In the genomic region with DNA sequence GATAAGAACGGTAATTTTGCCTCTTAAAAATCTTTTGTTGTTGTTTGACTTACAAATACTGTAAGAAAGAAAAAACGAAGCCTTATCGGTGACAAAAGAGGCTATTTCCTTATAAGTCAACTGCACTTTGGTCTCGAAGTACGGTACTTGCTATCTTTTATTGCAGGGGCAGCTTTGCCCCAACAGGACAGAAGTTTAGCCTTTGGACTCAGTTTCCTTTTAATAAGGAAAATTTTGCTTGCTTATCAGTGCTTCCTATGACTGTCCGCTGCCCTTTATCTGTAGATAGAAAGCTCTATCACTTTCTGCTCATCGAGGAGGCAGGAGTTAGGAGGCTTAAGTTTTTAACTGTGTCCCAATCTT, we compare ENCODE assay signal across 11 mouse cellular contexts. TPM values are rescaled to one million over a fixed set of nuclear protein-coding genes. Genes with fewer than 3 reads are reported as not detected.
DNase-seq lines count a peak whose midpoint lies in the region; ATAC-seq and TF ChIP-seq lines count a peak whose summit lies in the region.
"Had no signal": no experiment of that assay in that cellular context is flagged by ENCODE, and none has a peak within 500 bp of the region (broad histone marks: within the 10 kb centered on the region; RNA-seq: fewer than 3 reads in every experiment).

No protein-coding gene starts in this region.

- H3K36me3 ChIP-seq in heart, embryonic 14.5 days (ENCODE audit: control insufficient read depth, insufficient read depth, low read length) = peaks cover 6% of the 10 kb centered on the region
- H3K36me3 ChIP-seq in hindbrain, embryonic 10.5 days = peaks cover 4% of the 10 kb centered on the region; the same call in 1 of the 2 replicates
- H3K36me3 ChIP-seq in macrophage (ENCODE audit: inconsistent target) = no peaks in the 10 kb centered on the region

- no peak for ATAC-seq in heart, embryonic 14.5 days (ENCODE audit: insufficient number of reproducible peaks, insufficient read depth, low FRiP score, low read depth)
- no peak for ATAC-seq in frontal cortex, adult (ENCODE audit: low TSS enrichment)

- no peak for DNase-seq in heart, postnatal 4 days
- no peak for DNase-seq in hindbrain, embryonic 10.5 days (ENCODE audit: low spot score)
- no peak for DNase-seq in adrenal gland, postnatal 14 days
- DNase-seq in gastrocnemius, postnatal 25 days = no peak
- DNase-seq: cerebellum, postnatal 25 days; left cerebral cortex, postnatal 4 days; thymus, adult 2 months had no signal

- H3K9me3 ChIP-seq in heart, embryonic 14.5 days (ENCODE audit: control insufficient read depth, low read length) = no peaks in the 10 kb centered on the region
- H3K9me3 ChIP-seq in hindbrain, embryonic 10.5 days = no peaks in the 10 kb centered on the region

- TF ChIP-seq POLR2A in bone marrow, adult 2 months (IDR thresholded peaks at IDR 0.05; ENCODE audit: borderline replicate concordance, control insufficient read depth, low read depth, low read length) = no peak

- H3K27ac ChIP-seq in heart, embryonic 14.5 days (replicated peaks in 1 of 2; ENCODE audit: control insufficient read depth in 1 of 2, insufficient read depth in 1 of 2, low read depth in 2 of 2, low read length in 2 of 2) = peak overlapping the region; percentile 66 to 94; a peak in 3 of 4 replicates
- no peak overlapping the region for H3K27ac ChIP-seq in bone marrow, adult 2 months (ENCODE audit: control insufficient read depth, insufficient read depth, low read depth, low read length, poor library complexity)
- H3K27ac ChIP-seq in hindbrain, embryonic 10.5 days = no peak overlapping the region
- H3K27ac ChIP-seq in macrophage = no peak overlapping the region

- H3K79me2 ChIP-seq in macrophage (ENCODE audit: inconsistent target) = peaks cover 54% of the 10 kb centered on the region

- H3K4me3 ChIP-seq in heart, embryonic 14.5 days (ENCODE audit: control insufficient read depth in 1 of 2, insufficient read depth in 1 of 2, low read depth in 1 of 2, low read length in 2 of 2) = peak overlapping the region; percentile 49 to 61; a peak in 3 of 4 replicates
- H3K4me3 ChIP-seq in bone marrow, adult 2 months (replicated peaks; ENCODE audit: control insufficient read depth, low read depth, low read length) = peak overlapping the region; percentile 25
- peak overlapping the region; percentile 83 for H3K4me3 ChIP-seq in hindbrain, embryonic 10.5 days
- peak overlapping the region; percentile 77 for H3K4me3 ChIP-seq in macrophage (ENCODE audit: inconsistent target)

- peak overlapping the region; percentile 96 for H3K9ac ChIP-seq in heart, embryonic 14.5 days (ENCODE audit: low read length)

- no peak for TF ChIP-seq CTCF in bone marrow, adult 2 months (IDR thresholded peaks at IDR 0.05; ENCODE audit: control insufficient read depth, insufficient read depth, low read length)

- peak overlapping the region; percentile 91 for H3K4me2 ChIP-seq in heart, embryonic 14.5 days (ENCODE audit: low read length)

- H3K4me1 ChIP-seq in heart, embryonic 14.5 days (ENCODE audit: control insufficient read depth in 2 of 2, insufficient read depth in 2 of 2, low read length in 2 of 2) = peaks cover 6 to 28% of the 10 kb centered on the region in 2 experiments
- peaks cover 1% of the 10 kb centered on the region; the same call in 1 of the 2 replicates for H3K4me1 ChIP-seq in bone marrow, adult 2 months (ENCODE audit: control insufficient read depth, insufficient read depth, low read length)
- peaks cover 23% of the 10 kb centered on the region for H3K4me1 ChIP-seq in hindbrain, embryonic 10.5 days (replicated peaks)

- H3K27me3 ChIP-seq in heart, embryonic 14.5 days (ENCODE audit: control insufficient read depth, insufficient read depth, low read length) = no peaks in the 10 kb centered on the region
- H3K27me3 ChIP-seq in hindbrain, embryonic 10.5 days (ENCODE audit: insufficient read depth, poor library complexity, severe bottlenecking) = no peaks in the 10 kb centered on the region

- under 1% methylated on average over 7 of the region's 7 CpGs for WGBS in heart, embryonic 14.5 days
- 8% methylated on average over 7 of the region's 7 CpGs for WGBS in bone marrow, adult 2 months
- 78% methylated on average over 7 of the region's 7 CpGs for WGBS in hindbrain, embryonic 10.5 days
- WGBS in macrophage (ENCODE audit: missing documents) = 18% methylated on average over 7 of the region's 7 CpGs

RNA-seq across cellular contexts. Expression of gene Lta4h, which starts 1.4 kb away (rescaled TPM):
- 306 and 315 TPM in 2 replicates for polyA plus RNA-seq in heart, embryonic 14.5 days (2014; fragmentation: Nextera tagmentation; extraction: Ambion mirVana)
- total RNA-seq in heart, postnatal 4 days (2021) = 100 to 1,000 TPM in 1 of 2 experiments, 10 to 100 TPM in 1; 99.3 to 109 TPM
- polyA plus RNA-seq in bone marrow, adult 2 months (2011; ENCODE audit: insufficient read depth, insufficient read length, low replicate concordance, missing spikeins) = 147 and 309 TPM in 2 replicates
- polyA plus RNA-seq in hindbrain, embryonic 10.5 days (2016; fragmentation: Nextera tagmentation; extraction: Ambion mirVana) = 151 and 155 TPM in 2 replicates
- total RNA-seq in macrophage (2018; cell fraction: chromatin; rRNA removed) = 100 to 1,000 TPM in 11 of 26 experiments, 10 to 100 TPM in 15; 23.5 to 183 (median 85.3) TPM
- total RNA-seq in macrophage (2018; cell fraction: cytosol; rRNA removed) = 10 to 100 TPM; 29.2 to 62.5 (median 43.2) TPM
- total RNA-seq in macrophage (2018; cell fraction: nucleus; rRNA removed) = 10 to 100 TPM; 19.1 to 88.3 (median 37.4) TPM
- polyA plus RNA-seq in macrophage (2018) = 45.6 to 60.4 TPM (median 53.7 TPM) in 3 replicates
- 61.4 and 62.6 TPM in 2 replicates for total RNA-seq in adrenal gland, postnatal 14 days (2021)
- 10 to 100 TPM; 18.3 to 26.9 TPM for total RNA-seq in gastrocnemius, postnatal 25 days (2021)

RNA-seq across cellular contexts. Expression of gene Hal, which starts 33.9 kb away (rescaled TPM):
- not detected in 2 replicates for polyA plus RNA-seq in heart, embryonic 14.5 days (2014; fragmentation: Nextera tagmentation; extraction: Ambion mirVana)
- total RNA-seq in heart, postnatal 4 days (2021) = under 1 TPM; 0.12 to 0.14 TPM
- 2.0 and 6.1 TPM in 2 replicates for polyA plus RNA-seq in bone marrow, adult 2 months (2011; ENCODE audit: insufficient read depth, insufficient read length, low replicate concordance, missing spikeins)
- polyA plus RNA-seq in hindbrain, embryonic 10.5 days (2016; fragmentation: Nextera tagmentation; extraction: Ambion mirVana) = 0.12 and 0.17 TPM in 2 replicates
- total RNA-seq in macrophage (2018; cell fraction: chromatin; rRNA removed) = 1 to 10 TPM in 4 of 26 experiments, under 1 TPM in 14, not detected in 8; 0.13 to 2.8 (median 0.79) TPM
- 1 to 10 TPM in 2 of 26 experiments, under 1 TPM in 24; 0.15 to 1.2 (median 0.38) TPM for total RNA-seq in macrophage (2018; cell fraction: cytosol; rRNA removed)
- 1 to 10 TPM in 3 of 26 experiments, under 1 TPM in 11, not detected in 12; 0.16 to 1.4 (median 0.56) TPM for total RNA-seq in macrophage (2018; cell fraction: nucleus; rRNA removed)
- polyA plus RNA-seq in macrophage (2018) = 0.50 to 0.55 TPM (median 0.52 TPM) in 3 replicates
- 1.2 and 18.0 TPM in 2 replicates for total RNA-seq in adrenal gland, postnatal 14 days (2021)
- under 1 TPM; 0.21 to 0.33 TPM for total RNA-seq in gastrocnemius, postnatal 25 days (2021)

Comparison
In these comparisons a context has a peak if more than half of its experiments do, and no peak if none do; other contexts are left out.
1. H3K27ac ChIP-seq: peak in heart, embryonic 14.5 days (2 of 2); none in bone marrow, adult 2 months (single experiment), hindbrain, embryonic 10.5 days (single experiment) and macrophage (single experiment).
2. H3K4me3 ChIP-seq: peak in every context shown above with its lines; median percentile 83 in hindbrain, embryonic 10.5 days; 77 in macrophage; 55 in heart, embryonic 14.5 days; 25 in bone marrow, adult 2 months.